Mouse (Mus musculus): ENCODE measurements around the gene Pskh1. TPM values are rescaled to one million over a fixed set of nuclear protein-coding genes. Genes with fewer than 3 reads are reported as not detected.

Pskh1 gene
- polyA plus RNA-seq, 1 experiment from 2014 or later, result 23.0 TPM

DNA sequence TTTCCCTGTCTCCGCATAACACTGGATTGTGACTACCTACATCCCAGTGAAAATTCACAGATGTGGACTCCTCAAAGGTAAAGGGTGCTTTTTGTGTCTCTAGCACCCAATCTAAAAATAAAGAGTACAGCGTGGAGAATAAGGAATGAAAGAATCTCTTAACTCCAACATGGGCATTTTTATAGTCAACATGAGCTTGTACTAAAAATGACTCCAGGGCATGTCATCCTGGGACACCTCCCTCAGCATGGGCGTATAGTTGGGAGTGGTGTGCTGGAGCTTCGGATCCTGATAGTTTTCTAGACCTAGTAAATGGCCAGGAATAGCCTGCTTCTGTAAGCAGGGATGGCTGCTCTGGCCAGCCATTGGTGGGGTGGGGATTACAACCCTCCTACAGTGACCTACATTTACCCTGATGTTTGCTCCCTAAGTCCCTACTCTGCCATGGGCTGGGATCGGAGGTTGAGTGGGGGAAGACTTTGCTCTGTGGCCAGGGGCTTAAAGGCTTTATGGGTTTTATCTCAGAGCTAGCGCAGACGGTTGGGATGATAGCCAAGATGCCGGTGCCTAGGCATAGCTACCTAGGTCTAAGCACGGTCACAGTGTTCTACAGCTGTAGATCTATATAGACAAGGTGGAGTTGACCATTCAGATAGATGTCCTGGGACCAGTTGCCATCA lies 2.3 kb upstream of the Pskh1 start:
- Histone ChIP-seq H3K36me3 (peaks cover 6% of the 10 kb centered on the region; the same call in 1 of the 2 replicates), H3K27ac (replicated peaks) (no peak overlapping the region), H3K4me2 (replicated peaks) (no peak overlapping the region), H3K4me3 (no peak overlapping the region), H3K4me1 (peaks cover 18% of the 10 kb centered on the region), H3K9ac (replicated peaks) (no peak overlapping the region), H3K27me3 (no peaks in the 10 kb centered on the region), H3K9me3 (no peaks in the 10 kb centered on the region)
- WGBS, result 81% methylated on average over 9 of the region's 9 CpGs
- ATAC-seq (ENCODE audit: low FRiP score, low read depth), result no peak

DNA sequence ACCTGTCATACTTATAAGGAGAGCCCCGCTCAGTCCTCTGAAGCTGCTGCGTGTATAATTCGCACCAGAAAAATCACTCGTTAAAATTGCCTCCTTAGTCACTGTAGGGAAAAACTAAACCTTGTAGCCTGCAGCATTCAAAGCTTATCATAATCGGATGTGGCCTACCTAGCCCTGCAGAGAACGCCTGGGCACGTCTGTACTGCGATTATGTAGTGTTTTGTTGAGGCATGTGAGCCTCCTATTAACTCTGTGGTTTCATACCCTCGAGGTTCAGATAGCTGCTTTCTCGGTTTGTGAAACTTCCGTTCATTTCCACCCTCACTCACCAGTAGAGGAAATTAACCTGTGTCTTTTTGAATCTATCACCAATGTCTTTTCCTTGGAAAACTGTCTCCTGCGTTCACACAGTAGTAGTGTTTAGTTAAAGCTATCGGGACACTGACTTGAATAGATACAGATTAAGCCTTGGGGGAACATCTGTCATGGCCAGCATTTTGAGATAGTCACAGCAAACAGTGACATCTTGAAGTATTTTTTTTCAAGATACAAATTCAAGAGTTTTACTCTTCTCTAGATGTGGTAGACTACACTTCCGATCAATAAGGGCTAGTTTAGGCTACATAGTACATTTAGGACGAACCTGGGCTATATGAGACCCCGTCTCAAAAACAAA lies 838 bp downstream of the Pskh1 start:
- H3K36me3 ChIP-seq, result no peaks in the 10 kb centered on the region
- 40% methylated on average over 16 of the region's 16 CpGs for WGBS
- ATAC-seq (ENCODE audit: low FRiP score, low read depth), result no peak
- H3K9me3 ChIP-seq, result no peaks in the 10 kb centered on the region
- no peaks in the 10 kb centered on the region for H3K27me3 ChIP-seq
- H3K4me3 ChIP-seq, result peak overlapping the region; percentile 94
- H3K27ac ChIP-seq (replicated peaks), result peak overlapping the region; percentile 82
- H3K4me1 ChIP-seq, result peaks cover 11% of the 10 kb centered on the region
- peak overlapping the region; percentile 96 for H3K9ac ChIP-seq (replicated peaks)
- peak overlapping the region; percentile 88 for H3K4me2 ChIP-seq (replicated peaks)

DNA sequence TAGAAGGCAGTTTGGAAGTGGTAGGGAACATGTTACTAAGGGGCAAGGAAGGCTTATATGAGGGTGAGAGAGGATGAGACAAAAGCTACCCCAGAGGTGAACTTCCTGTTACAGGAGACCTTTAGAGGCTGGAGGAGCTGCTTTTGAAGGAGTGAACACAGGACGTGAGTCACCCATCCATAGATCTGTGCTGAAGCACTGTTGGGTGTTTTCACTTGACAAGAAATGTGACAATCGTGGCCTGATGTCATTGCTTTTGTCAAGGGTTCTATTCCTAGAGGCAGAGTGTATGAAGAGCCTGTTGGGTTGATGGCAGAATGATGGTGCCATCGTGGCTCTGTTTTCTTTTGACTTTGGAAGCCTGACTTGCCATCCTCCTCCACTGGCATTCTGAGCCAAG lies 19.1 kb downstream of the Pskh1 start:
- H3K36me3 ChIP-seq, result peaks cover 28% of the 10 kb centered on the region; the same call in 1 of the 2 replicates
- H3K27me3 ChIP-seq, result no peaks in the 10 kb centered on the region
- H3K9me3 ChIP-seq, result no peaks in the 10 kb centered on the region
- H3K9ac ChIP-seq (replicated peaks), result no peak overlapping the region
- no peak overlapping the region for H3K4me3 ChIP-seq
- 93% methylated on average over 3 of the region's 3 CpGs for WGBS
- H3K27ac ChIP-seq (replicated peaks), result no peak overlapping the region
- no peaks in the 10 kb centered on the region for H3K4me1 ChIP-seq
- no peak overlapping the region for H3K4me2 ChIP-seq (replicated peaks)
- ATAC-seq (ENCODE audit: low FRiP score, low read depth), result no peak

DNA sequence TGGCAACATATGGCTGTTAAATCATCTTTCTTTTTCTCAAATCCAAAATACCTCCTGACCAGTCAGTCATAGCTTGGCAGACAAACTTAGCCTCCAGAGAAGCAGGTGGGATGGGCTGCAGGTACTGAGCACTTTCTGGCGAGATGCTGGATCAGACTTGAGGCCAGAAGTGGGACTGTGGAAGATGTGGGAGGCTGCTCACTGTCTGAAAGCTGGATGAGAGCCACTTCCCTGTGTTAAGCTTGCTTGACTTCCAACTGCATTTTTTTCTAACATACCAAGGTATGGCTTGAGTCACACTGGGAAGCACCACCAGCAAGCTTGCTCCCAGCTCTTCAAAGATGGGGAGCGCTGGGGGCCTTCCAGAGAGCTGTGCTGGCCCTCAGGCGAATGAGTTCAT lies 24.9 kb downstream of the Pskh1 start:
- 87% methylated on average over 3 of the region's 3 CpGs for WGBS
- no peak overlapping the region for H3K4me2 ChIP-seq (replicated peaks)
- H3K9ac ChIP-seq (replicated peaks), result no peak overlapping the region
- H3K4me1 ChIP-seq, result peaks cover 4% of the 10 kb centered on the region; the same call in 1 of the 2 replicates
- no peaks in the 10 kb centered on the region for H3K27me3 ChIP-seq
- peaks cover 13% of the 10 kb centered on the region; the same call in 1 of the 2 replicates for H3K36me3 ChIP-seq
- no peaks in the 10 kb centered on the region for H3K9me3 ChIP-seq
- no peak overlapping the region for H3K4me3 ChIP-seq
- ATAC-seq (ENCODE audit: low FRiP score, low read depth), result no peak
- H3K27ac ChIP-seq (replicated peaks), result no peak overlapping the region

DNA sequence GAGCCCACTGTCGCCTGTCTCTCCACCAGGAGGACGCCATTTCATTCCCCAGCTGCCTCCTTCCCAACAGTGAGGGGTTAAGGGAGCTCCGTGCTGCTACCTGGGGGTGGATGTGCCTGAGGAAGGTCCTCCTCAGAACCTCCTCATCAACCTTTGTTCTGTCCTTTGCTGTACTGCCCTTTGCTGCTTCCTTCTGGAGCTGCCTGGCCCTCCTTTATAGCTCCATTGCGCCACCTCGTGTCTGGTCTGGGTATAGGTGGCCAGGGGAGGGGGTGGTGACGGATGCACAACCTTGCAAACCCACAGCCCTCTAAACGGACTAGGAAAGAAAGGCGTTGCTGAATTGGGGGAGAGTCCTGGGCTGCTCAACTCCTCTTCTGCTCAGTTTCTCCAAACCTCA lies 30.4 kb downstream of the Pskh1 start:
- Histone ChIP-seq H3K9ac (replicated peaks) (peak overlapping the region; percentile 37; the same call in 1 of the 2 replicates), H3K27ac (replicated peaks) (peak overlapping the region; percentile 64), H3K4me1 (0 out of 2 replicates have a peak, but pooled peaks cover 4% of the 10 kb centered on the region), H3K9me3 (no peaks in the 10 kb centered on the region), H3K36me3 (peaks cover 16% of the 10 kb centered on the region; the same call in 1 of the 2 replicates), H3K4me2 (replicated peaks) (no peak overlapping the region), H3K4me3 (no peak overlapping the region), H3K27me3 (no peaks in the 10 kb centered on the region)
- ATAC-seq (ENCODE audit: low FRiP score, low read depth), result peak; percentile 56
- WGBS, result 14% methylated on average over 8 of the region's 8 CpGs

DNA sequence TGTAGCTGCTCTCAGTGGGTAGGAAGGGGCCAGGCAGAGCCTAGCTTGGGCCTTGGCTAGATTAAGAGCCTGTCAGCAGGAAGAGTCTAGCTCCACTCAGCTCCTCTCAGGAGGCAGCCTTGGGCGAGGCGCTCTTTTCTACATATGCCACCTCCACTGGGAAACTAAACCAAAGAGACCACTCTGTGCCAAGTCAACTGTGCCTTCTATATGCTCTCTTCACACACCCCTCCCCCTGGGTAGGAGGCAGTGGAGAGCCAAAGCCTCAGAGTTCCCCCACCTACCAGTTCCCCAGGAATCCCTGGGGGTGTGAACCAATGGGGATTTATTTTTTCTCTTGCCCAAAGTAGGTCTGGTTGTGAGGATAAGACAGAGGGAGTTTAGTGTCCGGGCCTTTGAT lies 31.0 kb downstream of the Pskh1 start:
- no peak for ATAC-seq (ENCODE audit: low FRiP score, low read depth)
- Histone ChIP-seq H3K9me3 (no peaks in the 10 kb centered on the region), H3K36me3 (peaks cover 16% of the 10 kb centered on the region; the same call in 1 of the 2 replicates), H3K9ac (replicated peaks) (no peak overlapping the region), H3K27me3 (no peaks in the 10 kb centered on the region), H3K4me2 (replicated peaks) (no peak overlapping the region), H3K4me1 (peaks cover 9% of the 10 kb centered on the region), H3K4me3 (no peak overlapping the region), H3K27ac (replicated peaks) (no peak overlapping the region)
- 96% methylated on average over 3 of the region's 3 CpGs for WGBS

DNA sequence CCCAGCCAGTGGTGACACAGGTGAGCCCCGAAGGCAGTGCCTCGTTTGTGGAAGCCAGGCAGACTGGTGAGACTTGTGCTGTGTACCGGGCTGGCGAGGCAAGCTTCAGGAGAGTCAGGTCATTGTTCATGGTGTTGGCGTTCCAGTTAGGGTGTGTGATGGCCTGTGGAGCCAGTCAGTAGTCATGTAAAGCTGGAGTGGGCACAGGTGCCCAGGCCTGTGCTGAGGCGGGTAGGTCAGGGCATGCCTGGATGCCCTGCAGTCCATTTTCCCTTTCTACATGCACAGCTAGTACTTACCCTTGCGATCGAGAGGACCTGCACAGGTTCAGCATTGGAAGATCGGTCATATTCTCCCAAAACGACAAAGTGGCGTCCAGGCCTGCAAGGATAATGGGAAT lies 32.3 kb downstream of the Pskh1 start:
- Histone ChIP-seq H3K36me3 (peaks cover 13% of the 10 kb centered on the region; the same call in 1 of the 2 replicates), H3K27ac (replicated peaks) (no peak overlapping the region), H3K4me1 (peaks cover 14% of the 10 kb centered on the region), H3K9ac (replicated peaks) (no peak overlapping the region), H3K27me3 (no peaks in the 10 kb centered on the region), H3K4me2 (replicated peaks) (no peak overlapping the region), H3K4me3 (no peak overlapping the region), H3K9me3 (no peaks in the 10 kb centered on the region)
- WGBS, result 90% methylated on average over 11 of the region's 11 CpGs
- no peak for ATAC-seq (ENCODE audit: low FRiP score, low read depth)

DNA sequence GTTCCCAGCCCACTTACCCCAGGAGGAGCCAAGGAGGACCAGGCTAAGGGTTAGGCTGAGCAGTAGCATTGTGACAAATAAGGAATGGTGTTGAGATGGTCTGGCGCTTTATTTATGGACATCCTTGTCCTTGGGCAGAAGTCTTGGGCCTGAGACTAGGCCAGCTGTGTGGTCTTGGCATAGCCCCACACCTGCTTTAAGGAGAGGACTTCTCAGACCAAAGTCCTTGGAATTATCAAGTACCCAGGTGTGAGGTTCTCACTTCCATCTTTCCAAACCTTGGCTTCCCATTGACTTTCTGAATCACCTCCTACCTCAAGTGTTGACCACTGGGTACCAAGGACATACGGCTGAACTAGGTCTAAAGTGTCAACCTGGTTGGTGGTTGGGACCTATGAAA lies 33.5 kb downstream of the Pskh1 start, which contains the start of gene Ctrl:
TSS of gene Ctrl (minus strand) at position 101 of the 400 bp plus-strand sequence.
- no peak within 1 kb of the TSS for H3K9ac ChIP-seq (replicated peaks)
- H3K4me2 ChIP-seq (replicated peaks), result no peak within 1 kb of the TSS
- H3K4me3 ChIP-seq, result no peak within 1 kb of the TSS
- WGBS, result 91% methylated on average over 2 of the region's 2 CpGs
- peaks cover 13% of the 10 kb centered on the region; the same call in 1 of the 2 replicates for H3K36me3 ChIP-seq
- H3K9me3 ChIP-seq, result no peaks in the 10 kb centered on the region
- peaks cover 20% of the 10 kb centered on the region for H3K4me1 ChIP-seq
- no peak for ATAC-seq (ENCODE audit: low FRiP score, low read depth)
- H3K27ac ChIP-seq (replicated peaks), result no peak within 1 kb of the TSS
- H3K27me3 ChIP-seq, result no peaks in the 10 kb centered on the region

DNA sequence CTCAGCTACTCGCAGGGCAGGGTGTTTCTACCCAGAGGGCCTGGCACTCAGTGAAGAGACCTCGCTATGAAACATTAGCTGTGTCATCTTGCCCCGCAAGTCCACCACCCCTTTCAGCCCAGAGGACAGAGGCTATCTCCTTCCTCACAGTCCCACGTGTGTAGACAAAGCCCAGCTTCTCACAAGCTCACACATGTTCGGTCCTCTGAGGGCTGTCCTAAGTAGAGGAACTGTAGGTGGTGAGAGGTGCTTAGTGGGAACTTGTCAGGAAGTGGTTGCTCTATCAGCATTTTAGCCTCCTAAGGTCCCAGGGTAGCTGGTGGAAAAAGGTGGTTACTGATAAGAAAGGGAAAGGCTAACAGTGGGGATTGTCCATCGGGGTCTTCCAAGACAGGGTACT lies 34.9 kb downstream of the Pskh1 start:
- Histone ChIP-seq H3K4me1 (peaks cover 20% of the 10 kb centered on the region), H3K36me3 (peaks cover 9% of the 10 kb centered on the region; the same call in 1 of the 2 replicates), H3K9me3 (no peaks in the 10 kb centered on the region), H3K27ac (replicated peaks) (no peak overlapping the region), H3K4me2 (replicated peaks) (no peak overlapping the region), H3K4me3 (no peak overlapping the region), H3K9ac (replicated peaks) (no peak overlapping the region), H3K27me3 (no peaks in the 10 kb centered on the region)
- no peak for ATAC-seq (ENCODE audit: low FRiP score, low read depth)
- 88% methylated on average over 6 of the region's 6 CpGs for WGBS

DNA sequence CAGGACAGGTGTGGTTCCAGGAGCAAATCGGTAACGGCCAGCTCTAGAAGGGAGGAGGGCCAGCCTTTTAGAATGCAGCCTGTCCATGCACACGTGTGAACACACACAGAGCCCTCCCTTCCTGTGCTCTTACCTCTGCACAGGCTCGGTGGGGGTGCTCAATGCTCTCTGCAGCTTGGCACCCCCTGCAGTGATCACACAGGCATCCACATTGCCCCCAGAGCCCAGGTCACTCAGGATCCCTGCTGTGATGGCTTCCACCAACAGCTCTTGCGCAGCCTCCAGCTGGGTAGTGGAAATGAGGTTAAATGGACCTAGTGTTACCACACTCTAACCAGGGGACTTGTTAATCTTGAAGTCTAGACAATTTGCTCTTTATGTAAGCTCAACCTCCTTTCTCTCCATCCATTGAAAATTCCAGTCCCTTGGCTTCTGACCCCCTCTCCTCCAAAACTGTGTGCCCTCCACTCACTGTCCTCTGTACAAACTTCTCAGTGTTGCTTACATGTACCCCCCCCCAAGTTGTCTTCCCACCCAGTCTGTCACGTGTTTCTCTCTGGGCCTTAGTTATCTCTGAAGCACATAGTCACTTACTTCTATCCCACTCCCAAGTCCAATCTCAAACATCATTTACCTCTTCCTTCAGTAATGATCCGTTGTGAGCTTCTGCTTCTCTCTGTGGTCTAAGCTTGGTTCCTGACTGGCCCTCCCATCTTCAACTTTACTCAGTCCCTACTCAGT lies 35.8 kb downstream of the Pskh1 start:
- Histone ChIP-seq H3K36me3 (peaks cover 5% of the 10 kb centered on the region; the same call in 1 of the 2 replicates), H3K9ac (replicated peaks) (peak overlapping the region; percentile 77), H3K4me3 (peak overlapping the region; percentile 59), H3K27me3 (no peaks in the 10 kb centered on the region), H3K4me1 (peaks cover 16% of the 10 kb centered on the region), H3K27ac (replicated peaks) (peak overlapping the region; percentile 16; the same call in 1 of the 2 replicates), H3K9me3 (no peaks in the 10 kb centered on the region), H3K4me2 (replicated peaks) (peak overlapping the region; percentile 87)
- WGBS, result 30% methylated on average over 7 of the region's 7 CpGs
- no peak for ATAC-seq (ENCODE audit: low FRiP score, low read depth)

DNA sequence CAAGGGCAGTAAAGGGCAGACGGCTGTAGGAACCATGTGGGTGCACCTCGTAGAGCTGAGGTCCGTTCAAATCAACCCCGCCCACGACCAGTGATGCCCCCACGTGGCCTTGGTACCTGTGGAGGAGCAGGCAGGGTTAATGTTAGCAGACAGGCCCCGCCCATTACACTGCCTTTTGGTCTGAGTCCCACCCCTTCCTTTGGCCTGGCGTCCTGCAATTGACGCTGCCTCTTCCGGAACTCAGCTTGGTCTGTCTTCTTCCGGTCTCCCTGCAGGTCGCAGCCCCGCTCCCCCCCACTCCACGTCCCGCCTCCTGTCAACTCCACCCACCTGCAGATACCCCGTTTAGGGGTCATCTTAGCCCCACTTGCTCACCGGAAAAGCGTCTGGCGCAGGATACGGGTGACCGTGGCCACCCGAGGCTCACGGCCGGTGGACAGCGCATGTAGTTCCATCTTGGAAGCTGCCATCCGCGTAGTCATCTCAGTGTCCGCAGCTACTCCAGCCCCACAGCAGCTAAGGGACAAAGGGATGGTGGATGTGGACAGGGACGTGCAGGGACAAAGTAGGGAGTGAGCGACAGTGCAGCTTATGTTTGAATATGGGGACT lies 36.7 kb downstream of the Pskh1 start:
- H3K9me3 ChIP-seq, result no peaks in the 10 kb centered on the region
- H3K36me3 ChIP-seq, result no peaks in the 10 kb centered on the region; the same call in 1 of the 2 replicates
- peak overlapping the region; percentile 87 for H3K4me2 ChIP-seq (replicated peaks)
- H3K27ac ChIP-seq (replicated peaks), result peak overlapping the region; percentile 78
- ATAC-seq (ENCODE audit: low FRiP score, low read depth), result peak; percentile 93
- peaks cover 16% of the 10 kb centered on the region for H3K4me1 ChIP-seq
- no peaks in the 10 kb centered on the region for H3K27me3 ChIP-seq
- 0% methylated on average over 30 of the region's 30 CpGs for WGBS
- peak overlapping the region; percentile 59 for H3K4me3 ChIP-seq
- peak overlapping the region; percentile 77 for H3K9ac ChIP-seq (replicated peaks)
